Mouse (Mus musculus): ENCODE results near the gene Zfp976. TPM values are rescaled to one million over a fixed set of nuclear protein-coding genes. Genes with fewer than 3 reads are reported as not detected.
A peak's percentile ranks its signal among the peaks of the same experiment; 100 is the strongest.
"Not testable (repeated sequence)": the region's sequence is repeated elsewhere in the genome, so short reads cannot be mapped to it uniquely, and the experiment has no call there.

The Zfp976 gene
- polyA plus RNA-seq (2012; rRNA removed) = 1.6 and 2.0 TPM in 2 replicates

DNA sequence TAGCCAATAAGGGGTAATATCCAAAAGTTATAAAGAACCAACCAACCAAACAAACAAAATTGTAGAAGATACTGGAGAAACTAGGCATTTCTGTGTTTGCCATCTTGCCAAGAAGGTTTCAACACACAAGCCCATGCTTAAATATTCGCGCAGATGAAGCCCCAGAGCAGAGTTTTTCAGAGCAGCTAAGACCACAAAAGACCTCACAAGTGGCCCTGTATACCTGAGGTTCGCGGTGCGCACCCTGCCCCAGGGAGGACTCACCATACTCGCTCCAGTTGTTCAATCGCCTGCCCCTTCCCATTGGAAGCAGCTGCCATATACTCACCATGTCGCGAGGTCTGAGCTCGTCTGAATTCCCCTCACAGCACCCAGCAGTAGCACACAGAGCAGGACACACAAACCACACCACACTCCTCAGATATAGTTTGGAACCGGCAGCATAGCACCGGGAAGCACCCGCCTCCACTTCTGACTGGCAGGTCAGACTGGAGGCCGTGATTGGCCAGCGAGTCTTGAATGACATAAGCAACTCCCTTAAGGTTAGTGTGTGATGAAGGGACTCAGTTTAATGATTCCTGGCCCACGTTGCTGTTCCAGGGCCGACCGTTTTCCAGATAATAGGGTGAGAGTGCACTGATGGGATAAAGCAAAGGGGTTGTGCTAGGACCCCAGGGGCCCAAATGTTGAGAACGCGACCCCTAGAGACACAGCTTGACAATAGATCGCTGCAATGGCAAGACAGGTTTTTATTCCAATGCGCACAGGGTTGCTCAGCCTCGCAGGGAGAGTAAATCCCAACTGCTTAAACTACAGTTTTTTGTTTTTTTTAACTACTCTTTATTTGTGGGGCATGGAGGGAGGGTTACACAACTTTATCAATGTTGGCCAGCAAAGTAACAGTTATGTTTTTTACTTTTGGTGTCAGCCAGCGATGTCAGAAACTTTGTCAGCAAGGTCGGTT, at the start of gene Zfp976:
Gene Zfp976 (minus strand): TSS at position 437 of the 964 bp plus-strand sequence.
- peak; percentile 25 to 63 for DNase-seq (ENCODE audit: extremely low spot score in 1 of 2, low spot score in 1 of 2)

- not testable (repeated sequence) for DNase-seq (ENCODE audit: extremely low spot score in 1 of 2, low spot score in 1 of 2)
Observed at GRCm38 (mm10) chr7:42680081-42680480, 37.7 kb upstream of the Zfp976 start.

DNA sequence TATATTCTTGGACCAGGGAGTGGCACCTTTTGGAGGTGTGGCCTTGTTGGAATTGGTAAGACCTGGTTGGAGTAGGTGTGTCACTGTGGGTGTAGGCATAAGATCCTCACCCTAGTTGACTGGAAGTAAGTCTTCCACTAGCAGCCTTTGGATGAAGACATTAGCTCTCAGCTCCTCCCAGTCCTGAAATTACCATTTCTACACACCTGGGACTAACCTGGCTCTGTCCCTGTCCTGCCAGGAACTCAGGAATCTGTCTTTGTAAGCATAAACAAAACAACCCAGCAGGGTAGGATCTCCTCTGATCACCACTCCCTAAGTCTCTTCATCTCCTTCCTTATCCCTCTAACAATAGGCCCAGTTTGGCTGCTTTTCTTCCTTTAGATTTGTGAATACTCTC, 37.3 kb upstream of the Zfp976 start:
- not testable (repeated sequence) for DNase-seq (ENCODE audit: extremely low spot score in 1 of 2, low spot score in 1 of 2)

- not testable (repeated sequence) for DNase-seq (ENCODE audit: extremely low spot score in 1 of 2, low spot score in 1 of 2)
Observed at GRCm38 (mm10) chr7:42660140-42660539, 17.8 kb upstream of the Zfp976 start.

DNA sequence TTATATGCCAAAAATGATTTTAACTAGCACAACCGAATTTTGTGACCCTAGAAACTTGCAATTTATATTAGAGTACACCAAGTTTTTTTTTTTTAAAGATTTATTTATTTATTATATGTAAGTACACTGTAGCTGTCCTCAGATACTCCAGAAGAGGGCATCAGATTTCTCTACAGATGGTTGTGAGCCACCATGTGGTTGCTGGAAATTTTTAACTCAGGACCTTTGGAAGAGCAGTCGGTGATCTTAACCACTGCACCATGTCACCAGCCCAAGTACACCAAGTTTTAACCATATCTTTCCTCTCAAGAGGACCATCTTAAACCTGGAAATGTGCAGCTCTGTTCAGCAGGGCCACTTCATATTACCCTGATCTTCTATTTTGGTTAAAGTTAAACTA, 12.8 kb upstream of the Zfp976 start:
- not testable (repeated sequence) for DNase-seq (ENCODE audit: extremely low spot score in 1 of 2, low spot score in 1 of 2)

DNA sequence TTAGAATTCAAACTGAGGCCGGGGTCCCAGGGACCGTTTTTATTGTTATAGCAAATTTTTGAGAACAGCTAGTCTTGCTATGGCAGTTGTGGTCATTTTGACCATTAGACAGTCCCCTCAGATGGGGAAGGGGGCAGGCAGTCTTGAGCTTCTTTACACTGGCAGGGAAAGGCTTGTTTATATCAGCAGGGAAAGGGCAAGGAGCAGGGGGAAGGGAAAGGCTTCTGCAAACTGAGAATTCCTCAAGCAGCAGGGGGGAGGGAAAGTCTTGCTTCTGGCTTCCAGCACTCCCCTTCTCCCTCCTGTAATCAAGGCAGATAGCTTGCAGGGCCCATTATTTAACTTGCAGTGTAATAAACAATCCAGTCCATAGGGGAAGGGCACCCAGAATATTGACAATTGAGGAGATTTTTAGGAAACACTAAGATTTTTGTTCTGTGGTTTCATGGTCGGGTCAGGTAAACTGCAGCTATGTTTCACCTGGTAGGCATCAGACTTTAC, 782 bp upstream of the Zfp976 start:
- not testable (repeated sequence) for DNase-seq (ENCODE audit: extremely low spot score in 1 of 2, low spot score in 1 of 2)

GRCm38 (mm10) chr7:42631031-42631430, 11.4 kb downstream of the Zfp976 start:
- not testable (repeated sequence) for DNase-seq (ENCODE audit: extremely low spot score in 1 of 2, low spot score in 1 of 2)

- DNase-seq (ENCODE audit: extremely low spot score in 1 of 2, low spot score in 1 of 2) = not testable (repeated sequence)
Observed at GRCm38 (mm10) chr7:42595666-42596065, 46.7 kb downstream of the Zfp976 start.

- not testable (repeated sequence) for DNase-seq (ENCODE audit: extremely low spot score in 1 of 2, low spot score in 1 of 2)
Observed at GRCm38 (mm10) chr7:42592413-42592812, 50.0 kb downstream of the Zfp976 start, which contains the start of gene Zfp977. Gene Zfp977 (minus strand): TSS chr7:42592547.

GRCm38 (mm10) chr7:42591311-42591710, 51.1 kb downstream of the Zfp976 start:
- DNase-seq (ENCODE audit: extremely low spot score in 1 of 2, low spot score in 1 of 2) = not testable (repeated sequence)

DNA sequence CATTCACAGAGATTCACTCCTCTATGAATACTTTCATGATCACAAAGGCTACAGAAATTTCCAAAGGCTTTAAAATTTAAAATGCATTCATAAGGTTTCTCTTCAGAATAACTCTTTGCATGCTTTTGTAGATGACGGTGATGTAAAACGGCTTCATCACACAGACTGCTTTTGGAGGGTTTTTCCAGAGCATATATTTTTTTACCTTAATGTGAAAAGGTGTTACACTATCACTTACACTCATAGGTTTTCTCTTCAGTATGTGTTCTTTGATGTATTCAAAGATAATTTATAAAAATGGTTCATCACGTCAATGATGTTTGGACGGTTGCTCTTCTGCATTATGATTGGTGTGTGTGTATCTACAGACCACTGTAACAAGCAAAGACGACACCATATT, 63.9 kb downstream of the Zfp976 start, which contains the start of gene Gm21028:
Gene Gm21028 (minus strand): TSS at position 101 of the 400 bp plus-strand sequence.
- DNase-seq (ENCODE audit: extremely low spot score in 1 of 2, low spot score in 1 of 2) = no peak

Other genes with a start within 250 kb of the Zfp976 start
- gene 4933421I07Rik, start 194.5 kb downstream of the Zfp976 start, polyA plus RNA-seq (2012; rRNA removed) = not detected in 2 replicates
- 10.3 and 11.8 TPM in 2 replicates for gene Zfp141, start 136.8 kb downstream of the Zfp976 start, polyA plus RNA-seq (2012; rRNA removed)
- gene Gm21028, start 64.0 kb downstream of the Zfp976 start, polyA plus RNA-seq (2012; rRNA removed) = not detected in 2 replicates
- gene Zfp977, start 50.0 kb downstream of the Zfp976 start, polyA plus RNA-seq (2012; rRNA removed) = 0.86 and 1.1 TPM in 2 replicates
- 4.4 and 4.8 TPM in 2 replicates for gene Zfp975, start 50.2 kb upstream of the Zfp976 start, polyA plus RNA-seq (2012; rRNA removed)
- not detected in 2 replicates for gene Gm17067, start 84.4 kb upstream of the Zfp976 start, polyA plus RNA-seq (2012; rRNA removed)
- gene Vmn2r62, start 150.9 kb upstream of the Zfp976 start, polyA plus RNA-seq (2012; rRNA removed) = not detected in 2 replicates
- gene Gm2381, start 224.6 kb upstream of the Zfp976 start, polyA plus RNA-seq (2012; rRNA removed) = not detected in 2 replicates